Mouse (Mus musculus) MEL-GATA-1-ER (cell line): ENCODE results near the gene Grb7.

Experiments
- DNase-seq: peaks from one replicate; pipeline ENCODE4 v3.0.0-alpha.2; 2012; ENCODE audit warnings: low read depth; ENCODE audit errors: extremely low read depth

Grb7 gene

DNA sequence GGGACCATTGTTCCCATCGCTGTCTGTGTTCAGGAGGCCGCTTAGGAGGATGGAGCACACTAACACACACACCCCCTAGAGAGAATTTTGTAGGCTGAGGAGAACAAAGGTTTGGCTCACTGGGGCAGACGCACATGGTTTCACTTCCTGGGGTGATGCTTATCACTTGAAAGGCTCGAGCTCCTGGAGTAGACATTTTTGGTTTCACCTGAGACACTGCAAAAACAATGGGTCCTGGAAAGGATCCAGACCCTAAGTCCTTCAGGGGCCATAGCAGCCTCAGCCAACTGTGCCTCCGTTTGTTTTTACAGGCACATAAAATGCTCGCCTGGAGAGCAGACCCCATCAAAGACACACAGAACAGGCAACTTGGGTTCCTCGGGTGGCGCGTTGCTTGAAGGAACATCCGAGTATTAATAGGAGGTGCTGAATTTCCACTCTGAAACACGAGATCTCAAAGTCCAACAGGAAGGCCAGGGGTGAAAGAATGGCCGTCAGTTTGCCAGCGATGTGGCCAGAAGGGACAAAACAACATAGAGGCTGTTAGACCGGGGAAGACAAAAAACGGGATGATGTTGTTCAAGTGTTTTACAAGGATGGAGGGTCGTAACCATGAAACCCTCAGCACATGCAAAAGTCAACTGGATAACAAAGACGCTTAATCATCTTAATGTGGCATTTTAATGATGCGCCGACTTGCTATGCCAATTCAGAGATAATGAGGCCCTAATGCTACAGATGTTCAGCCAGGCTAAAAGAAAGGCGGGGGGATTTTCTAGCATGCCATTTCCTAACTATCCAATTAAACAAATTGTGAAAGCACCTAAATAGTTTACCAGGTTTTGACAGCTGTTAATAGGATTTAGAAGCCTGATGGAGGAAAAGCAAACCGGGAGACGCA is 51.4 kb downstream of the Grb7 start:
- no peak for DNase-seq

- no peak for DNase-seq
Observed at GRCm38 (mm10) chr11:98504926-98505325, 58.7 kb downstream of the Grb7 start.
